Mouse (Mus musculus) adrenal gland (tissue): ENCODE data around the gene Epha2.

ENCODE experiments used
- intact Hi-C: fragments of 180-260 bp; cut with DNase I; formaldehyde crosslinking; loops from one replicate; pipeline ENCODE4 v1.15.1; 2025

Epha2 gene

GRCm38 (mm10) chr4:141302428-141303401 lies 1.7 kb downstream of the Epha2 start:
- intact Hi-C loops, result no loop called here

DNA sequence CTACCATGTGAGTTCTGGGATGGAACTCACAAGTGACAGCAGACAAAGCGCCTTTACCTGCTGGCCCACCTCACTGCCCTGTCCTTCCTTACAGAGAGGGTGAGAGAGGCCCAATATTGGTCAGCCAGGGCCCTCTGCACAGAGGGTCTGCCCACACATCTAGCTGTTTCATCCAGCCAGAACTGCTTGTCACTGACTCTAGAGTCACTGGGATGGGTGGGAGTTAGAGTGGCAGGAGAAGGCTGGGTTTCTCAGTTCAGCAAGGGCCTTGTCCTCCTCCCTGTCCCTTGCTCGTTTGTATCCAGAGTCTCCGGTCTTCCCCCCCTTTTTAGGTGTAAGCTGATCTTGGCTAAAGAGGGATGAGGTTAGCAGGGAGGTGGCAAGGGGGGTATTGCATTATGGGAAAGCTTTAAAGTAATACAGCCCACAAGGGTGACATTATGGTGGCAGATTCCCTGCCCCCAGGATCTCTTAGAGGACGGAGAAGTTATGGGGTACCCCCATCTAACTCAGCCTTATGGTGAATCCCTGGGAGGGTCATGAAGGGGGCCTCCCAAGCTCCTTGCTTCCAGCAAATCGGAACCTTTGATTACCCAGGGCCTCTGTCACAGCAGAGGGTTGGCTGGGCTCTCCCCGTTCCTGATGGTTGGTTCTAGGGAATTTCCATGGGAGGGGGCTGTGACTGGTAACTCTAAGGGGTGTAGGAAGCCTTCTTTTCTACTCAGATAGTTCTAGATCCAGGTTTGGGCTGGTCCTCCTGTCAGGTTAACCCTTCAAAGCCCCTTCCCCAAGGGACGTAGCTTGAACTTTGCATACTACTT lies 2.6 kb downstream of the Epha2 start:
- intact Hi-C loops, result no loop called here

GRCm38 (mm10) chr4:141304223-141304611 lies 3.2 kb downstream of the Epha2 start:
- intact Hi-C loops, result no loop called here

GRCm38 (mm10) chr4:141306057-141306456 lies 5.0 kb downstream of the Epha2 start:
- intact Hi-C loops, result no loop called here

DNA sequence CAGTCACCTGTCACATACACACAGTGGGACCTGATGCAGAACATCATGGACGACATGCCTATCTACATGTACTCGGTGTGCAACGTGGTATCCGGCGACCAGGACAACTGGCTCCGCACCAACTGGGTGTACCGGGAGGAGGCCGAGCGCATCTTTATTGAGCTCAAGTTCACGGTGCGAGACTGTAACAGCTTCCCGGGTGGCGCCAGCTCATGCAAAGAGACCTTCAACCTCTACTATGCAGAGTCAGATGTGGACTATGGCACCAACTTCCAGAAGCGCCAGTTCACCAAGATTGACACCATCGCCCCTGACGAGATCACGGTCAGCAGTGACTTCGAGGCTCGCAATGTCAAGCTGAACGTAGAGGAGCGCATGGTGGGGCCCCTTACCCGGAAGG lies 7.3 kb downstream of the Epha2 start:
- intact Hi-C loops, result no loop called here

DNA sequence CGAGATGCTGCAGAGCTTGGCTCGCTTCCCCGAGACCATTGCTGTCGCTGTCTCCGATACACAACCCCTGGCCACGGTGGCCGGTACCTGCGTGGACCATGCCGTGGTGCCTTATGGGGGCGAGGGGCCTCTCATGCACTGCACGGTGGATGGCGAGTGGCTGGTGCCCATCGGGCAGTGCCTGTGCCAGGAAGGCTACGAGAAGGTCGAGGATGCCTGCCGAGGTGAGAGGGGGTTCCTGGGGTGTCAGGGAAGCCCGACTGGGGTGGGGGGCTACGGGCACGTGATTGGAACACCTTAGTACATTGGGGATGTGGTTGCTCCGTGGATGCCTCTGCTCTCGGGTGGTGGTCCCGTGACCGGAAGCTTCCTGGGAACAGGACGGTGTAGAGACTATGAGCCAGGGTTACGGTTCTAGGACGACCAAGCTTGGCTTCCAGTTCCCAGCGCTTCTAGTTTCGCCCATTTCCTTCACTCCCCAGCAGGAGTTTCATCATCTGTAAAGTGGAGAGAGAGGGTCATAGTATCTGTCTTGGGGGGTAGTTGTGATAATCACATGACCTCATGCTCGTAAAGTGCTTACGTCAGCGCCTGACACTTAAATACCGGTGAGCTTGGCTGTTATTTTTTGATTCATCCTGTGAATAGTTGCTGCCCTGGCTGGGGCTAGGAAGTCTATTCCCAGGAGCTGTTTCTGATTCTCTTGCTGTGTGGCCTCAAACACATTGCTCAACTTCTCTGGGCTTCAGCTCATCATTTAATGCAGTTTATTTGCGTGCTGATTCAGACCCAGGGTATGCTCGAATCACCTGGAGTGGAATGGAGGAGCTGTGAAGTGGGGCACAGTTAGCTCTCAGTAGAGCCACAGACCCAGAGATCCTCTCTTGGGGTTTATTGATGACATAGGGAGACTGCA lies 8.1 kb downstream of the Epha2 start:
- intact Hi-C loops, result no loop called here

DNA sequence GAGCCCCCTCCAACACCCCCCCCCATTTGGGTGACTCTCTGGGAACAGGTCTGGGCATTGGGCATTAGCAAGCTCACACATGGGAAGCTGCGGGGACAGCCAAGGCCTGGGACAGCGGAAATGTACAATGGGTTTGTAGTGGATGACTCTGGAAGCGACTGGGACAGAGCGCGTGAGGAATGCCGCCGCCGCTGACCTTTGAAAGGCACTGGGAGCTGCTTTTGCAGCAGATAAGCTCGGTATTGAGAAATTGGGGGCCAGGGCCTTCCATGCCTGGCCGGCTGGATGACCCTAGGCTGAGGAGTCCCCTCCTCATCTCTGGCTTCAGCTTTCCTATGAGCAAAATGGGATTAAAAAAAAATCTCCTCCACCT lies 8.7 kb downstream of the Epha2 start:
- intact Hi-C loops, result no loop called here

DNA sequence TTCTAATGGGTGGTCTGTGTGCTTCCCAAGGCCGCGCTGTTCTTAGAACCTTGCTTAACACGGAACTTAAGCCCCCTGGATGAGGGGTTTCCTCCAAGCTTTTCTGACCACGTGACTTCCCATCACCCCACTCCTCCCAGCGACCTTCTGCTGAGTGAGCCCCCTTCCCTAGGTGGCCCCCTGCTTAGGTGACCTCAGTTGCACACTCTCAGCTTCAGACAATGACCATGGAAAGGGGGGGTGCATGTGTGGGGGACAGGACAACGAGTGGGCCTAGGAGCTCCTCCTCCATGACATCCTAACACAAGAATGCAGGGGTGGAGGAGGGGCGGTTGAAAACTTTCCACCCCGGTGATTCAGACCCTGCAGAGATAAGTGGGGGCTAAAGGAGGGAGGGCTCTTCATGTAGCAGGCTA lies 9.2 kb downstream of the Epha2 start:
- intact Hi-C loops, result no loop called here

- intact Hi-C loops, result no loop called here
These were observed 10.0 kb downstream of the Epha2 start for GRCm38 (mm10) chr4:141311078-141311477.

DNA sequence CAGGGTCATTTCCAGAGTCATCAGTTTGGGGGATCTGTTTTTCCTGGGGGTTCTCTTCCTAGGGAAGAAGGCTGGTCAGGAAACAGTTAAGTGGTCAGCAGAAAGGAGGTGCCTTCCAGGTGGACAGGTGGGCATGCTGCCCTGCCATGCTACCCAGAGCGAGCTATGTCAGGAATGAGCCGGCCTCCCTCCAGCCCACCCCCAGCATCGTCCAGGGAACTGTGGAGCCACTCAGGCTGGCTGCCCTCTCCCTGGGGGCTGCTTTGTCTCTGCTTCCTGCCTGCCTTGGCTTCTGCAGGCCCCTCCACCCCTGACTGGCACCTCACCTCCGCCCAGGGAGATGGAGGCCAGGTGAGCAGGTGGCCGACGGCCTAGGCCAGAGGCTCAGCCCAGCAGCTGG lies 10.5 kb downstream of the Epha2 start:
- intact Hi-C loops, result no loop called here

- intact Hi-C loops, result no loop called here
These were observed 10.9 kb downstream of the Epha2 start for GRCm38 (mm10) chr4:141311908-141312307.

- intact Hi-C loops, result no loop called here
These were observed 11.6 kb downstream of the Epha2 start for GRCm38 (mm10) chr4:141312513-141313131.

GRCm38 (mm10) chr4:141313481-141313880 lies 12.4 kb downstream of the Epha2 start:
- intact Hi-C loops, result no loop called here

- intact Hi-C loops, result no loop called here
These were observed 12.9 kb downstream of the Epha2 start for GRCm38 (mm10) chr4:141313924-141314323.

DNA sequence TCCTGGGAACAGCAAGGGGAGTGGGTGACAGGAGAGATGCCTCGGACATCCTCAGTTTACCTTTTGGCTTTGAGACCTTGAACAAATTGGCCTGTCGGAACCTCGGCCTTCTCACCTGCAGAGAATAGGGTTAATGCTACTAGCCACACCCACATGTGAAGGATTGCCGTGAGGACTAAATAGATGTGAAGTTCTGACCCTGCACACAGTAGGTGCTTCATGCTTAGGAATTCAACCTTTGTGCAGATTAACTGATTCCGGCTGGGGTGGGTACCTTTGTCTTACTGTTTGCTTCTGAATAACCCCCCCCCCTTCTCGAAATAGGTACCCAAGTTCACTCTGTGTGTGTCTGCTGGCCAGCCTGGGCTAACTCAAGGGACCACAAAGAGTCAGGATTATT lies 13.7 kb downstream of the Epha2 start:
- intact Hi-C loops, result no loop called here

DNA sequence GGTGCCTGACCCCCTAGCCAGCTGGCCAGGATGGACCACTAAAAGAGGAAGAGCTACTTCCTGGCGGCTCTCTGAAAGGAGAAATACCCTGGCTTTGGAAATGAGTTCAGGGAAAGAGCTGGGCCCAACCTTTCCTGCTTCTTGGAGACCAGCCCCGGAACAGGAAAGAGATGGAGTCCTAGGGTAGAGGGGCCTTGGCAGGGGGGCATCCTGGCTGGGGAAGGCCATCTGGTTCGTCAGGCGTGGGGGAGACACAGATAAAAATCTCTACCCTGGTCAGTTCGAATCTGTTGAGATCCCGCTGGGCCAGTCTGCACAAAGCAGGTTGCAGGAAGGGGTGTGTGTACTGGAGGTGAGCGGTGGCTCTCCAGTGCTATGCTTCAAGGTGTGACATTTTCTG lies 15.0 kb downstream of the Epha2 start:
- intact Hi-C loops, result no loop called here

DNA sequence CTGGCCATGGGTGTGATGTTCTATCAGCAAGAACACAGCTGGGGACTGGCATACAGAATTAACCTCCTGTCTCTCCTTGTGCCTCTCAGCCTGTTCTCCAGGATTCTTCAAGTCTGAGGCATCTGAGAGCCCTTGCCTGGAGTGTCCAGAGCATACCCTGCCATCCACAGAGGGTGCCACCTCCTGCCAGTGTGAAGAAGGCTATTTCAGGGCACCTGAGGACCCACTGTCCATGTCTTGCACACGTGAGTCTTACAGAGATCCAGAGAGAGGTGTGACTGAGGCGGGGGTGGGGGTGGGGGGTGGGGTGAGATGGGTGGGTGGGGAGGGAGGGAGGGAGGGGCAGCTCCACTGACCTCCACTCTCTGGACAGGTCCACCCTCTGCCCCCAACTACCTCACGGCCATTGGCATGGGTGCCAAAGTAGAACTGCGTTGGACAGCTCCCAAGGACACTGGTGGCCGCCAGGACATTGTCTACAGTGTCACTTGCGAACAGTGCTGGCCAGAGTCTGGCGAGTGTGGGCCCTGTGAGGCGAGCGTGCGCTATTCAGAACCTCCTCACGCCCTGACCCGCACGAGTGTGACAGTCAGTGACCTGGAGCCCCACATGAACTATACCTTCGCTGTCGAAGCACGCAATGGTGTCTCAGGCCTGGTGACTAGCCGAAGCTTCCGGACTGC lies 15.6 kb downstream of the Epha2 start:
- intact Hi-C loops, result no loop called here

- intact Hi-C loops, result no loop called here
These were observed 16.9 kb downstream of the Epha2 start for GRCm38 (mm10) chr4:141317914-141318313.

- intact Hi-C loops, result no loop called here
These were observed 21.5 kb downstream of the Epha2 start for GRCm38 (mm10) chr4:141322526-141322925.

DNA sequence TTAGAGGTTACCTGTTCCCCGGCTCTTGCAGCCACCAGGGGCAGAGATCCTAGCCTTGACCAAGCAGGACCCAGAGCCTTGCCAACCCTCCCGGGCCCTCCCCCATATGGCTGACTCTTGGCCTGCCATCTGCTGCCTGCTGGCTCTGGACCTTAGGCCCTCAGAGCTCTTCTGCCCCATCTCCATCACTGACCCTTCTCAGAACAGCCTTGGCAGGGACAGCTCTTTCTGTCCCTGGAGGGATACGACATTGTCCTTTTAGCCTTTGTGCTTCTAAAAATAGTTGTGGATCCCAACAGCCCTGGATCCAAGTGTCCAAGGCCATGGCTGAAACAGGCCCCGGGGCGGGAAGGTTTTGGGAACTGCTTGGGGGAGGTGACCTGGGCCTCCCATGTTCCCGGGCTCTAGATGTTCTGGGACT lies 23.7 kb downstream of the Epha2 start:
- intact Hi-C loops, result no loop called here
